Mouse (Mus musculus) c-Kit-positive CD71-negative TER-119-negative erythroid progenitor cells, embryonic 14.5 days (primary cell): ENCODE data around the gene Gprc5c.

Experiments
- DNase-seq: peaks from one replicate; pipeline ENCODE4 v3.0.0-alpha.2; 2013; ENCODE audit warnings: low read depth

Gene Gprc5c

GRCm38 (mm10) chr11:114843818-114844463 lies 7.0 kb upstream of the Gprc5c start:
- DNase-seq = no peak

- no peak for DNase-seq
These were observed 6.3 kb upstream of the Gprc5c start for GRCm38 (mm10) chr11:114844464-114845220.

- no peak for DNase-seq
These were observed 4.6 kb upstream of the Gprc5c start for GRCm38 (mm10) chr11:114846336-114846735.

- DNase-seq = no peak
These were observed 3.9 kb upstream of the Gprc5c start for GRCm38 (mm10) chr11:114847008-114847407.

- no peak for DNase-seq
These were observed 1.4 kb upstream of the Gprc5c start for GRCm38 (mm10) chr11:114849572-114849971.

GRCm38 (mm10) chr11:114850066-114850451 lies 893 bp upstream of the Gprc5c start:
- DNase-seq = no peak

GRCm38 (mm10) chr11:114851269-114851607 lies 286 bp downstream of the Gprc5c start:
- DNase-seq = no peak

- DNase-seq = no peak
These were observed 807 bp downstream of the Gprc5c start for GRCm38 (mm10) chr11:114851608-114852310.

GRCm38 (mm10) chr11:114852311-114853173 lies 1.6 kb downstream of the Gprc5c start:
- no peak for DNase-seq

GRCm38 (mm10) chr11:114853174-114853838 lies 2.4 kb downstream of the Gprc5c start:
- DNase-seq = no peak

GRCm38 (mm10) chr11:114854581-114854980 lies 3.6 kb downstream of the Gprc5c start:
- DNase-seq = no peak

- DNase-seq = no peak
These were observed 5.2 kb downstream of the Gprc5c start for GRCm38 (mm10) chr11:114856125-114856524.

GRCm38 (mm10) chr11:114858641-114859040 lies 7.7 kb downstream of the Gprc5c start:
- DNase-seq = no peak

- no peak for DNase-seq
These were observed 10.1 kb downstream of the Gprc5c start for GRCm38 (mm10) chr11:114861057-114861456.

GRCm38 (mm10) chr11:114862687-114863086 lies 11.7 kb downstream of the Gprc5c start:
- no peak for DNase-seq

GRCm38 (mm10) chr11:114863918-114864420 lies 13.0 kb downstream of the Gprc5c start:
- no peak for DNase-seq

- no peak for DNase-seq
These were observed 15.0 kb downstream of the Gprc5c start for GRCm38 (mm10) chr11:114865999-114866398.

- DNase-seq = no peak
These were observed 15.8 kb downstream of the Gprc5c start for GRCm38 (mm10) chr11:114866486-114867360.

- no peak for DNase-seq
These were observed 16.6 kb downstream of the Gprc5c start for GRCm38 (mm10) chr11:114867361-114868235.
